Mouse (Mus musculus) CH12.LX (cell line): ENCODE measurements around the gene Ssbp4. TPM values are rescaled to one million over a fixed set of nuclear protein-coding genes. Genes with fewer than 3 reads are reported as not detected.

Experiments used
- DNase-seq: peaks from one replicate; pipeline ENCODE4 v3.0.0-alpha.2; 2013; ENCODE audit errors: extremely low read depth
- H3K27ac ChIP-seq: 2 replicates; pipeline ENCODE4 v1.5.1; 2012; ENCODE audit warnings: low read depth, mild to moderate bottlenecking, control low read depth, moderate library complexity; ENCODE audit not compliant: insufficient read depth
- H3K27me3 ChIP-seq: replicated peaks from 2 replicates; pipeline ENCODE3; 2012; ENCODE audit warnings: inconsistent platforms
- H3K36me3 ChIP-seq, 2 experiments: replicated peaks in 1 of 2; 2 replicates each; pipeline versions ENCODE3 to v1.6.1; 2012; ENCODE audit warnings: inconsistent platforms in 1 of 2, low read length in 1 of 2, mild to moderate bottlenecking in 1 of 2, mixed read lengths in 1 of 2, moderate library complexity in 1 of 2; ENCODE audit not compliant: control insufficient read depth in 1 of 2, insufficient read depth in 1 of 2
- H3K4me1 ChIP-seq, 2 experiments: 2 replicates each; pipeline ENCODE4 v1.6.1; 2012; ENCODE audit warnings: inconsistent platforms in 1 of 2, moderate library complexity in 1 of 2; ENCODE audit not compliant: insufficient read depth in 2 of 2, control insufficient read depth in 1 of 2
- H3K4me2 ChIP-seq: 2 replicates; pipeline ENCODE4 v1.6.1; 2012; ENCODE audit warnings: low read depth, mild to moderate bottlenecking, control low read depth; ENCODE audit not compliant: poor library complexity, insufficient read depth, severe bottlenecking
- H3K4me3 ChIP-seq, 3 experiments: fragments of 150-350 bp in 1 of 3; sonication (generic) in 1 of 3; replicated peaks in 1 of 3; 2 replicates each; pipeline versions ENCODE3 to v1.5.1; 2011 to 2012; ENCODE audit warnings: low read depth in 2 of 3, low read length in 2 of 3, mild to moderate bottlenecking in 2 of 3, moderate library complexity in 2 of 3, control low read depth in 1 of 3, improper control_type of control experiment in 1 of 3, inconsistent platforms in 1 of 3, mixed read lengths in 1 of 3; ENCODE audit not compliant: poor library complexity in 1 of 3
- H3K79me2 ChIP-seq: replicated peaks from 2 replicates; pipeline ENCODE4 v1.6.1; 2012; ENCODE audit warnings: mild to moderate bottlenecking, moderate library complexity; ENCODE audit not compliant: control insufficient read depth, poor library complexity, insufficient read depth, severe bottlenecking; ENCODE audit errors: extremely low read depth
- H3K9ac ChIP-seq: 2 replicates; pipeline ENCODE4 v1.6.1; 2012; ENCODE audit warnings: low read depth, mild to moderate bottlenecking, control low read depth, moderate library complexity; ENCODE audit not compliant: insufficient read depth
- H3K9me3 ChIP-seq: replicated peaks from 2 replicates; pipeline ENCODE3; 2012; ENCODE audit warnings: low read length, inconsistent platforms, mixed read lengths
- BHLHE40 ChIP-seq: IDR thresholded peaks from 2 replicates; pipeline ENCODE4 v1.6.1; 2011; ENCODE audit warnings: mild to moderate bottlenecking, low read depth, low read length, improper control_type of control experiment
- CHD1 ChIP-seq: IDR thresholded peaks from 2 replicates; pipeline ENCODE4 v1.6.1; 2012; ENCODE audit warnings: low read depth, low read length, improper control_type of control experiment, inconsistent platforms
- CHD2 ChIP-seq: IDR thresholded peaks from 2 replicates; pipeline ENCODE4 v1.6.1; 2011; ENCODE audit warnings: low read length, improper control_type of control experiment
- CTCF ChIP-seq, 2 experiments: IDR thresholded peaks in 1 of 2; conservative IDR thresholded peaks in 1 of 2; 2 replicates each; pipeline ENCODE4 v1.5.1; 2011 to 2012; ENCODE audit warnings: low read depth in 2 of 2, low read length in 2 of 2, improper control_type of control experiment in 1 of 2, inconsistent platforms in 1 of 2, mild to moderate bottlenecking in 1 of 2, moderate library complexity in 1 of 2
- ELF1 ChIP-seq: IDR thresholded peaks from 2 replicates; pipeline ENCODE4 v1.6.1; 2014; ENCODE audit warnings: low read depth, mild to moderate bottlenecking, inconsistent platforms, low read length, improper control_type of control experiment
- EP300 ChIP-seq: IDR thresholded peaks from 2 replicates; pipeline ENCODE4 v1.6.1; 2011; ENCODE audit warnings: low read length, improper control_type of control experiment
- ETS1 ChIP-seq: conservative IDR thresholded peaks from 2 replicates; pipeline ENCODE4 v1.6.1; 2012; ENCODE audit warnings: low read depth, mild to moderate bottlenecking, inconsistent platforms, low read length, improper control_type of control experiment, moderate library complexity
- GABPA ChIP-seq: IDR thresholded peaks from 2 replicates; pipeline ENCODE4 v1.6.1; 2012; ENCODE audit warnings: low read depth, low read length, improper control_type of control experiment, inconsistent platforms; ENCODE audit not compliant: insufficient replicate concordance
- HCFC1 ChIP-seq: IDR thresholded peaks from 2 replicates; pipeline ENCODE4 v1.6.1; 2012; ENCODE audit warnings: low read depth, mild to moderate bottlenecking, inconsistent platforms, low read length, improper control_type of control experiment
- IRF4 ChIP-seq: IDR thresholded peaks from 2 replicates; pipeline ENCODE4 v1.6.1; 2014; ENCODE audit warnings: low read depth, mild to moderate bottlenecking, inconsistent platforms, low read length, improper control_type of control experiment
- JUN ChIP-seq: IDR thresholded peaks from 2 replicates; pipeline ENCODE4 v1.6.1; 2011; ENCODE audit warnings: low read depth, mild to moderate bottlenecking, low read length, improper control_type of control experiment, moderate library complexity; ENCODE audit not compliant: insufficient read depth
- JUND ChIP-seq: conservative IDR thresholded peaks from 2 replicates; pipeline ENCODE4 v1.6.1; 2011; ENCODE audit warnings: low read depth, low read length, improper control_type of control experiment
- KAT2A ChIP-seq: IDR thresholded peaks from 2 replicates; pipeline ENCODE4 v1.6.1; 2012; ENCODE audit warnings: low read length, improper control_type of control experiment, inconsistent platforms; ENCODE audit not compliant: insufficient replicate concordance
- MAZ ChIP-seq: IDR thresholded peaks from 2 replicates; pipeline ENCODE4 v1.6.1; 2012; ENCODE audit warnings: low read depth, mild to moderate bottlenecking, inconsistent platforms, low read length, improper control_type of control experiment, moderate library complexity
- MEF2A ChIP-seq: IDR thresholded peaks from 2 replicates; pipeline ENCODE4 v1.6.1; 2014; ENCODE audit warnings: low read depth, mild to moderate bottlenecking, inconsistent platforms, low read length, improper control_type of control experiment, borderline replicate concordance
- MXI1 ChIP-seq: IDR thresholded peaks from 2 replicates; pipeline ENCODE4 v1.6.1; 2011; ENCODE audit warnings: mild to moderate bottlenecking, low read depth, low read length, improper control_type of control experiment
- MYC ChIP-seq: IDR thresholded peaks from 2 replicates; pipeline ENCODE4 v1.6.1; 2011; ENCODE audit warnings: low read depth, mild to moderate bottlenecking, improper control_type of control experiment, low read length
- NELFE ChIP-seq: IDR thresholded peaks from 2 replicates; pipeline ENCODE4 v1.6.1; 2011; ENCODE audit warnings: low read depth, low read length, improper control_type of control experiment
- NRF1 ChIP-seq: IDR thresholded peaks from 2 replicates; pipeline ENCODE4 v1.6.1; 2014; ENCODE audit warnings: low read depth, mild to moderate bottlenecking, inconsistent platforms, low read length, improper control_type of control experiment, moderate library complexity
- PAX5 ChIP-seq: IDR thresholded peaks from 2 replicates; pipeline ENCODE4 v1.6.1; 2012; ENCODE audit warnings: low read length, inconsistent platforms, mixed read lengths
- POLR2A ChIP-seq: IDR thresholded peaks from 2 replicates; pipeline ENCODE4 v1.6.1; 2011; ENCODE audit warnings: low read depth, mild to moderate bottlenecking, improper control_type of control experiment, low read length
- POLR2AphosphoS2 ChIP-seq: IDR thresholded peaks from 2 replicates; pipeline ENCODE4 v1.6.1; 2011; ENCODE audit warnings: low read depth, low read length, improper control_type of control experiment
- RAD21 ChIP-seq: IDR thresholded peaks from 2 replicates; pipeline ENCODE4 v1.6.1; 2011; ENCODE audit warnings: low read depth, mild to moderate bottlenecking, low read length, improper control_type of control experiment, moderate library complexity
- SIN3A ChIP-seq: IDR thresholded peaks from 2 replicates; pipeline ENCODE4 v1.6.1; 2012; ENCODE audit warnings: low read length, improper control_type of control experiment, inconsistent platforms
- SMC3 ChIP-seq: IDR thresholded peaks from 2 replicates; pipeline ENCODE4 v1.6.1; 2011; ENCODE audit warnings: low read depth, low read length, improper control_type of control experiment
- TCF12 ChIP-seq: IDR thresholded peaks from 2 replicates; pipeline ENCODE4 v1.6.1; 2014; ENCODE audit warnings: low read depth, mild to moderate bottlenecking, inconsistent platforms, low read length, improper control_type of control experiment
- UBTF ChIP-seq: IDR thresholded peaks from 2 replicates; pipeline ENCODE4 v1.6.1; 2012; ENCODE audit warnings: low read depth, mild to moderate bottlenecking, inconsistent platforms, low read length, improper control_type of control experiment, moderate library complexity
- USF2 ChIP-seq: conservative IDR thresholded peaks from 2 replicates; pipeline ENCODE4 v1.6.1; 2011; ENCODE audit warnings: low read depth, low read length, improper control_type of control experiment
- ZC3H11A ChIP-seq: IDR thresholded peaks from 2 replicates; pipeline ENCODE4 v1.6.1; 2012; ENCODE audit warnings: low read depth, mild to moderate bottlenecking, inconsistent platforms, low read length, improper control_type of control experiment
- ZKSCAN1 ChIP-seq: IDR thresholded peaks from 2 replicates; pipeline ENCODE4 v1.6.1; 2012; ENCODE audit warnings: low read depth, inconsistent platforms, low read length, improper control_type of control experiment, borderline replicate concordance
- ZMIZ1 ChIP-seq: IDR thresholded peaks from 2 replicates; pipeline ENCODE4 v1.6.1; 2012; ENCODE audit warnings: low read depth, mild to moderate bottlenecking, inconsistent platforms, low read length, improper control_type of control experiment
- ZNF384 ChIP-seq: IDR thresholded peaks from 2 replicates; pipeline ENCODE4 v1.6.1; 2012; ENCODE audit warnings: low read depth, low read length, improper control_type of control experiment, inconsistent platforms
- dilution Hi-C: fragments of 300-500 bp; cut with MboI; formaldehyde crosslinking; loops from 2 replicates; pipeline ENCODE4 v1.14.3; 2020; ENCODE audit warnings: low sequenced_read_pairs; ENCODE audit not compliant: extremely low pct_unique_long_range_greater_than_20kb, extremely low pct_ligation_motif_present
- in situ Hi-C: fragments of 300-500 bp; cut with MboI; formaldehyde crosslinking; loops from 3 replicates; pipeline ENCODE4 v1.14.3; 2019; ENCODE audit warnings: low sequenced_read_pairs, low pct_ligation_motif_present, low pct_unique_long_range_greater_than_20kb, mixed read lengths
- polyA plus RNA-seq: library from polyadenylated mRNA; unstranded; fragments of >175 nt; gene quantifications from 2 replicates; pipeline ENCODE4 v1.2.1, GENCODE M21; 2012; ENCODE audit warnings: low read depth; ENCODE audit not compliant: insufficient read length
- total RNA-seq, 2 experiments: library from RNA; depleted of rRNA; stranded (reverse); fragments of 300-350 nt in 1 of 2; fragments of >200 nt in 1 of 2; gene quantifications; 2 replicates each; pipeline ENCODE4 v1.2.3; 2012 to 2014

Gene Ssbp4
- total and polyA plus RNA-seq, 3 experiments, result 41.3 to 128 (median 77.3) TPM

GRCm38 (mm10) chr8:70622220-70622619 lies 13.5 kb upstream of the Ssbp4 start:
- H3K27me3 ChIP-seq, result no peaks in the 10 kb centered on the region
- peaks cover 0 to 6% of the 10 kb centered on the region in 2 experiments for H3K36me3 ChIP-seq
- peaks cover 18 to 33% of the 10 kb centered on the region in 2 experiments for H3K4me1 ChIP-seq
- H3K4me2 ChIP-seq, result no peak overlapping the region
- no peak for DNase-seq
- in situ Hi-C loops (no loop called here), dilution Hi-C loops (no loop called here)
- H3K4me3 ChIP-seq, result no peak overlapping the region
- H3K9ac ChIP-seq, result no peak overlapping the region
- peaks cover 8% of the 10 kb centered on the region for H3K9me3 ChIP-seq
- H3K79me2 ChIP-seq, result no peaks in the 10 kb centered on the region
- H3K27ac ChIP-seq, result no peak overlapping the region
- TF ChIP-seq JUND (no peak), MEF2A (no peak), MXI1 (no peak), ZMIZ1 (no peak), POLR2AphosphoS2 (no peak), TCF12 (no peak), SMC3 (no peak), HCFC1 (no peak), MAZ (no peak), UBTF (no peak), BHLHE40 (no peak), NELFE (no peak), CHD2 (no peak), ZC3H11A (no peak), MYC (no peak)

DNA sequence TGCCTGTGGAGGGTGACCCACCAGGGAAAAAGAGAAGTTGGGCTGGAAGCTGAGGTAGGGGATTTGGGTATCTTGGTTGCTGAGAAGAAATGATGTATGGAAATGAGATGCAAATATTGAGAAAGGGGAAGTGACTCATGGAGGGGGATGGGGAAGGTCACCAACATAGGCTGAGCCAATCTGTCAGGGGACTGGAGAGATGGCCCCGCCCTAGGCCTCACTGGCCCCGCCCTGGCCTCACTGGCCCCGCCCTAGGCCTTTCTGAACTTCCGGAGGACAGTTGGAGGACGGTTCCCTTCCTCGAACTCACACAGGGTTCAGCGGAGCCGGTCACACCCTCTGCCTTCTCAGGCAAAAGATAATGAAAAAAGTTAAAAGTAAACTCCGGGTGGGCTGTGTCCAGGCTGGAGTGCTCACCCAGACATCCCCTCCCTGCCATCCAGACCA lies 10.2 kb upstream of the Ssbp4 start:
- Histone ChIP-seq H3K9me3 (no peaks in the 10 kb centered on the region), H3K36me3 (peaks cover 0 to 6% of the 10 kb centered on the region in 2 experiments), H3K4me1 (peaks cover 29 to 61% of the 10 kb centered on the region in 2 experiments), H3K79me2 (no peaks in the 10 kb centered on the region), H3K9ac (no peak overlapping the region), H3K4me2 (peak overlapping the region; percentile 48), H3K4me3 (peak overlapping the region in 2 of 3 experiments; percentile 6 to 42), H3K27me3 (no peaks in the 10 kb centered on the region), H3K27ac (peak overlapping the region; percentile 82)
- dilution Hi-C loops (no loop called here), in situ Hi-C loops (no loop called here)
- peak; percentile 98 for DNase-seq
- peak; percentile 26; the same call in 1 of the 2 replicates for TF ChIP-seq HCFC1
- TF ChIP-seq ZKSCAN1, result no peak
- TF ChIP-seq CHD1, result no peak
- TF ChIP-seq ZNF384, result no peak
- TF ChIP-seq USF2, result no peak
- peak; percentile 74 for TF ChIP-seq JUN
- TF ChIP-seq IRF4, result peak; percentile 59
- no peak for TF ChIP-seq KAT2A
- no peak for TF ChIP-seq UBTF
- peak; percentile 60 for TF ChIP-seq ETS1
- no peak for TF ChIP-seq NRF1
- TF ChIP-seq SIN3A, result 0 out of 2 replicates have a peak, but pooled peaks have one; percentile 9
- TF ChIP-seq MAZ, result no peak
- TF ChIP-seq MEF2A, result no peak
- no peak; the same call in 1 of the 2 replicates for TF ChIP-seq ZMIZ1
- TF ChIP-seq MYC, result no peak
- no peak for TF ChIP-seq RAD21
- no peak; the same call in 1 of the 2 replicates for TF ChIP-seq JUND
- no peak for TF ChIP-seq CTCF (conservative IDR thresholded peaks at IDR 0.05 in 1 of 2, IDR thresholded peaks at IDR 0.05 in 1 of 2; ENCODE audit: low read depth in 2 of 2, low read length in 2 of 2)
- TF ChIP-seq ELF1, result no peak; the same call in none of the 2 replicates
- peak; percentile 32; the same call in 1 of the 2 replicates for TF ChIP-seq TCF12
- peak; percentile 69 for TF ChIP-seq EP300
- no peak for TF ChIP-seq PAX5
- no peak for TF ChIP-seq MXI1
- TF ChIP-seq GABPA, result no peak
- no peak for TF ChIP-seq SMC3
- TF ChIP-seq POLR2A, result peak; percentile 80
